Mouse (Mus musculus) mature B cell (primary cell): Measurements from ENCODE around the gene Tmem136.

Source experiments
- in situ Hi-C: fragments of 300-500 bp; cut with MboI; formaldehyde crosslinking; loops from 2 replicates; pipeline ENCODE4 v1.14.3; 2019

Tmem136 gene

GRCm38 (mm10) chr9:43076163-43076562 lies 40.2 kb downstream of the Tmem136 start:
- in situ Hi-C loops, result no loop called here

DNA sequence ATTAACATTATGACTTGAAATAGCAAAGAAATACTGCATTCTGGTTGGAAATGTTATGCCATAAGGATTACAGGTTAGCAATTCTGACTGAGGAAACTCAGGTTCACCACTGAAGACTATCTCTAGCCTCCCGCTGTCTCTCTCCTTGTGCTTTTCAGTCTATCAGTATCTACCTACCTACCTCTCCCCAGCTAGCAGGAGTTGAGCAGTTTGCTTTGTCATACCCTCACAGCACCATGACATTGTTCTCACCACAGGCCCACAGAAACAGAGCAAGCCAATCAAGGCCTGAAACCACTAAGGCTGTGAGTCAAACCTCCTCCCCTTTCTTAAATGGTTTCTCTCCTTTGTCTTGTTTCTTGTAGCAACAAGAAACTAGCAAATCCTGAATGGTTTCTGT lies 41.8 kb downstream of the Tmem136 start:
- in situ Hi-C loops, result no loop called here

GRCm38 (mm10) chr9:43071741-43072140 lies 44.6 kb downstream of the Tmem136 start:
- in situ Hi-C loops, result no loop called here

DNA sequence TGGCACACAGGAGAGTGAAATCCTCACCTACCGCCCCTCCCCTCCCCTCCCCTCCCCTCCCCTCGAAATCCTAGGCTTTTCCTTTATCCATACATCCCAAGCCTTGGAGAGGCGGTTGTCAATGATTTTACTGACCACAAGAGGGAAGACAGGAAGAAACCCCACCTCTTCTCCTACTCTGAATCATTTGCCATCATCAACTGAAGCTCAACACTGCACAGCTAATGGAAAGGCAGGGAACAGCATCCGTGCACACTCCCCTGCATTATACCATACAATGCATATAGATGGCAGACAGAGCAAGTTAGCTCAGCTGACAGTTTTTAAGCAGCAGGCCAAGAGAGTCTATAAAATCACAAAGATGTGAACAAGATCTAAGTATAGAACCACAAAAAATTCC lies 45.2 kb downstream of the Tmem136 start:
- in situ Hi-C loops, result no loop called here

DNA sequence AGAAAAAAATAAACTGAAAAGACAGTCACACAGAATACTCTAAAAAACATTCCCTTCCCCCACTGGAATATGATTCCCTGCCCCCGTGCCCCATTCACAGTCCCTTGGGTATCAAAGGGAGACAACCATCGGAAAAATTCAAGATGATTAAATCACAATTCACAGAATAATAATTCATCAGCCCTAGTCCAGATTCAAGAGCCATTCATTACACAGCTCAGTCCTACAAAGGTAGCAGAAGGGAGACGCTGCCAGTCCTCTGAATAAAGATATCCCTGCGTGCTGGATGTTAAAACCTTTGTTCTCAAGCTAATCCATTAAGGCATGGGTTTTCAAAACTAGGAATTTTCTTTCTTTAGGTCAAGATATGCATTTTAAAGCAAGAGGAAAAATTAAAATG lies 45.8 kb downstream of the Tmem136 start:
- in situ Hi-C loops, result no loop called here

DNA sequence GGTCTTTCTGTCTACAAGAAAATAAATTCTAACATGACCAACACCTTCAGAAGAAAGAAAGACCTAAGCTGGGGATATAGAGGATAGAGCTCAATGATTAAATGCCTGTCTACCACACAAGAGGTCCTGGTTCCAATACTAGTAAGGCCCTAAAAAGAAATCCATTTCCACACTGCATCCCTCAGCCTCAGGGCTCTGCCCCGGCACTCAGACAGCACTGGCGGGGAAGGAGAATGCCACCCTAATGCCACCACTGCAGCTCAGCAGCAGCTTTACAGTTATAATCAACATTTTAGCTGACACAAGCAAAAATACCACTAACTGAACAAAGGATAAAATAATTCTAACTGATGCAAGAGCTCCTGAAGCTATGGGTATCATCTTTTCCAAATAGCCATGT lies 46.2 kb downstream of the Tmem136 start:
- in situ Hi-C loops, result no loop called here

- in situ Hi-C loops, result no loop called here
Measured at GRCm38 (mm10) chr9:43067896-43068295, 48.5 kb downstream of the Tmem136 start.

GRCm38 (mm10) chr9:43065231-43065630 lies 51.1 kb downstream of the Tmem136 start:
- in situ Hi-C loops, result no loop called here

- in situ Hi-C loops, result no loop called here
Measured at GRCm38 (mm10) chr9:43061545-43061944, 54.8 kb downstream of the Tmem136 start.
